Mouse (Mus musculus) ES-E14 (cell line): ENCODE data around the gene Ttll5. TPM values are rescaled to one million over a fixed set of nuclear protein-coding genes. Genes with fewer than 3 reads are reported as not detected.

ENCODE experiments used
- DNase-seq: peaks from one replicate; pipeline ENCODE4 v3.0.0-alpha.2; 2013; ENCODE audit warnings: low read depth, low spot score
- H3K27ac ChIP-seq: 2 replicates; pipeline ENCODE4 v1.5.1; 2012; ENCODE audit warnings: low read depth, mild to moderate bottlenecking, low read length, moderate library complexity, mixed read lengths; ENCODE audit not compliant: poor library complexity, insufficient read depth, severe bottlenecking
- H3K36me3 ChIP-seq: 2 replicates; pipeline ENCODE4 v1.6.1; 2012; ENCODE audit warnings: mild to moderate bottlenecking, low read length, moderate library complexity, mixed read lengths; ENCODE audit not compliant: control insufficient read depth, poor library complexity, insufficient read depth, severe bottlenecking
- H3K4me1 ChIP-seq, 2 experiments: fragments of 150-350 bp in 1 of 2; sonication (generic) in 1 of 2; 2 replicates each; pipeline ENCODE4 v1.6.1; 2012; ENCODE audit warnings: low read length in 2 of 2, mild to moderate bottlenecking in 1 of 2, mixed read lengths in 1 of 2; ENCODE audit not compliant: control insufficient read depth in 2 of 2, insufficient read depth in 2 of 2, poor library complexity in 1 of 2
- H3K4me3 ChIP-seq, 2 experiments: fragments of 150-350 bp in 1 of 2; sonication (generic) in 1 of 2; 2 replicates each; pipeline ENCODE4 v1.5.1; 2012; ENCODE audit warnings: low read length in 2 of 2, low read depth in 1 of 2, mild to moderate bottlenecking in 1 of 2, mixed read lengths in 1 of 2; ENCODE audit not compliant: insufficient read depth in 1 of 2, poor library complexity in 1 of 2, severe bottlenecking in 1 of 2
- H3K9ac ChIP-seq: 2 replicates; pipeline ENCODE4 v1.6.1; 2012; ENCODE audit warnings: low read depth, mild to moderate bottlenecking, low read length, mixed read lengths; ENCODE audit not compliant: poor library complexity, insufficient read depth, severe bottlenecking
- H3K9me3 ChIP-seq: fragments of 150-350 bp; sonication (generic); 2 replicates; pipeline ENCODE4 v1.6.1; 2012; ENCODE audit warnings: low read depth, mild to moderate bottlenecking, low read length; ENCODE audit not compliant: control insufficient read depth, insufficient read depth
- CHD2 ChIP-seq: IDR thresholded peaks from 2 replicates; pipeline ENCODE4 v1.6.1; 2014; ENCODE audit warnings: mild to moderate bottlenecking, low read depth, low read length, inconsistent platforms
- HCFC1 ChIP-seq: IDR thresholded peaks from 2 replicates; pipeline ENCODE4 v1.6.1; 2012; ENCODE audit warnings: low read length, inconsistent platforms, borderline replicate concordance; ENCODE audit not compliant: insufficient read depth
- MAFK ChIP-seq: IDR thresholded peaks from 2 replicates; pipeline ENCODE4 v1.6.1; 2014; ENCODE audit warnings: mild to moderate bottlenecking, low read depth, low read length, inconsistent platforms; ENCODE audit not compliant: insufficient read depth
- ZC3H11A ChIP-seq: IDR thresholded peaks from 2 replicates; pipeline ENCODE4 v1.6.1; 2012; ENCODE audit warnings: low read depth, mild to moderate bottlenecking, inconsistent platforms, low read length, borderline replicate concordance
- ZNF384 ChIP-seq: IDR thresholded peaks from 2 replicates; pipeline ENCODE4 v1.6.1; 2012; ENCODE audit warnings: low read depth, low read length, inconsistent platforms
- in situ Hi-C, 2 experiments: fragments of 600-800 bp; cut with MboI; formaldehyde crosslinking; loops; one replicate each; pipeline ENCODE4 v1.15.1; 2025; ENCODE audit warnings: low sequenced_read_pairs in 2 of 2, inconsistent platforms in 1 of 2; ENCODE audit not compliant: unreplicated experiment in 2 of 2
- total RNA-seq: library from RNA; depleted of rRNA; stranded (reverse); fragments of 300-350 nt; gene quantifications from 2 replicates; pipeline ENCODE4 v1.2.3, GENCODE M21; 2012

Ttll5 gene
- total RNA-seq, 1 experiment: 18.6 TPM

GRCm38 (mm10) chr12:86027000-86027399 is 202.5 kb downstream of the Ttll5 start:
- Histone ChIP-seq H3K36me3 (peaks cover 4% of the 10 kb centered on the region; the same call in 1 of the 2 replicates), H3K9ac (no peak overlapping the region), H3K9me3 (no peaks in the 10 kb centered on the region), H3K4me3 (no peak overlapping the region), H3K27ac (no peak overlapping the region), H3K4me1 (0 out of 4 replicates have a peak, but pooled peaks cover 0 to 2% of the 10 kb centered on the region in 2 experiments)
- TF ChIP-seq HCFC1: no peak
- no peak for TF ChIP-seq ZNF384
- TF ChIP-seq MAFK: no peak
- TF ChIP-seq CHD2: no peak
- TF ChIP-seq ZC3H11A: no peak
- in situ Hi-C loops: no loop called here
- peak; percentile 17 for DNase-seq

GRCm38 (mm10) chr12:86027747-86028146 is 203.3 kb downstream of the Ttll5 start:
- H3K36me3 ChIP-seq: peaks cover 4% of the 10 kb centered on the region; the same call in 1 of the 2 replicates
- H3K27ac ChIP-seq: no peak overlapping the region
- in situ Hi-C loops: no loop called here
- no peak for DNase-seq
- peaks cover 0 to 4% of the 10 kb centered on the region in 2 experiments; a peak in 1 of 4 replicates for H3K4me1 ChIP-seq
- H3K9me3 ChIP-seq: no peaks in the 10 kb centered on the region
- H3K4me3 ChIP-seq: no peak overlapping the region
- no peak for TF ChIP-seq MAFK
- no peak for TF ChIP-seq CHD2
- TF ChIP-seq ZNF384: no peak
- no peak for TF ChIP-seq HCFC1
- TF ChIP-seq ZC3H11A: no peak
- H3K9ac ChIP-seq: no peak overlapping the region

GRCm38 (mm10) chr12:86030932-86031331 is 206.5 kb downstream of the Ttll5 start:
- TF ChIP-seq ZNF384: no peak
- no peak for TF ChIP-seq ZC3H11A
- no peak overlapping the region for H3K9ac ChIP-seq
- H3K36me3 ChIP-seq: peaks cover under 1% of the 10 kb centered on the region; the same call in 1 of the 2 replicates
- H3K9me3 ChIP-seq: no peaks in the 10 kb centered on the region
- H3K27ac ChIP-seq: no peak overlapping the region
- no peak for DNase-seq
- in situ Hi-C loops: no loop called here
- no peak overlapping the region for H3K4me3 ChIP-seq
- H3K4me1 ChIP-seq: peaks cover 0 to 2% of the 10 kb centered on the region in 2 experiments; a peak in 1 of 4 replicates

GRCm38 (mm10) chr12:86035586-86035985 is 211.1 kb downstream of the Ttll5 start:
- no peak overlapping the region for H3K9ac ChIP-seq
- no peak for DNase-seq
- H3K9me3 ChIP-seq: no peaks in the 10 kb centered on the region
- no peaks in the 10 kb centered on the region for H3K36me3 ChIP-seq
- TF ChIP-seq ZNF384 (no peak), ZC3H11A (no peak), MAFK (no peak), HCFC1 (no peak), CHD2 (no peak)
- in situ Hi-C loops: no loop called here
- H3K4me1 ChIP-seq: peaks cover 0 to 4% of the 10 kb centered on the region in 2 experiments; a peak in 1 of 4 replicates
- no peak overlapping the region for H3K27ac ChIP-seq
- no peak overlapping the region for H3K4me3 ChIP-seq
